Mouse (Mus musculus) megakaryocyte, adult 5-6 weeks (primary cell): ENCODE results near the gene Islr. TPM values are rescaled to one million over a fixed set of nuclear protein-coding genes. Genes with fewer than 3 reads are reported as not detected.

Experiments used
- ATAC-seq: 2 replicates; pipeline ENCODE4 v1.8.0; 2016; ENCODE audit warnings: mild to moderate bottlenecking, inconsistent platforms; ENCODE audit not compliant: poor library complexity, severe bottlenecking
- total RNA-seq, 2 experiments: library from RNA; stranded (forward) in 1 of 2; stranded (reverse) in 1 of 2; fragments of 153-499, 151-499 nt in 1 of 2; fragments of 221-1000, 200-1000 nt in 1 of 2; gene quantifications; 2 replicates each; pipeline versions ENCODE4 v1.2.3 to v1.2.4; 2015 to 2017

The Islr gene
- total RNA-seq, 2 experiments from 2014 or later = 0.33 TPM; not detected in 1

GRCm38 (mm10) chr9:58115297-58115925 is 88.7 kb downstream of the Islr start:
- no peak for ATAC-seq

- ATAC-seq = no peak
Measured at GRCm38 (mm10) chr9:58114019-58114418, 90.1 kb downstream of the Islr start.

- ATAC-seq = no peak
Measured at GRCm38 (mm10) chr9:58113279-58113884, 90.7 kb downstream of the Islr start.

GRCm38 (mm10) chr9:58112866-58113278 is 91.2 kb downstream of the Islr start:
- ATAC-seq = no peak

- ATAC-seq = no peak
Measured at GRCm38 (mm10) chr9:58112321-58112751, 91.8 kb downstream of the Islr start.

- no peak for ATAC-seq
Measured at GRCm38 (mm10) chr9:58111431-58111830, 92.7 kb downstream of the Islr start.

- no peak for ATAC-seq
Measured at GRCm38 (mm10) chr9:58110787-58111186, 93.3 kb downstream of the Islr start.

GRCm38 (mm10) chr9:58107494-58107893 is 96.6 kb downstream of the Islr start:
- no peak for ATAC-seq

Other genes starting within 250 kb of the Islr start
- gene Cyp11a1, start 197.9 kb downstream of the Islr start, total RNA-seq (2015) = 9.2 and 10.5 TPM in 2 replicates
- gene Cyp11a1, start 197.9 kb downstream of the Islr start, total RNA-seq (2017) = 8.3 and 9.7 TPM in 2 replicates
- gene Stra6, start 140.5 kb downstream of the Islr start, total RNA-seq (2015) = not detected in 2 replicates
- gene Stra6, start 140.5 kb downstream of the Islr start, total RNA-seq (2017) = not detected in 2 replicates
- gene Ccdc33, start 85.5 kb downstream of the Islr start, total RNA-seq (2015) = not detected in 2 replicates
- not detected in 2 replicates for gene Ccdc33, start 85.5 kb downstream of the Islr start, total RNA-seq (2017)
- not detected in 2 replicates for gene Islr2, start within 50 bp of the Islr start, total RNA-seq (2015)
- gene Islr2, start within 50 bp of the Islr start, total RNA-seq (2017) = not detected in 2 replicates
- 37.7 and 41.3 TPM in 2 replicates for gene Pml, start 45.5 kb upstream of the Islr start, total RNA-seq (2015)
- gene Pml, start 45.5 kb upstream of the Islr start, total RNA-seq (2017) = 15.5 and 17.4 TPM in 2 replicates
- 5.8 and 6.1 TPM in 2 replicates for gene Stoml1, start 48.9 kb upstream of the Islr start, total RNA-seq (2015)
- gene Stoml1, start 48.9 kb upstream of the Islr start, total RNA-seq (2017) = 9.4 and 11.9 TPM in 2 replicates
- gene Loxl1, start 108.9 kb upstream of the Islr start, total RNA-seq (2015) = 0.05 and 0.11 TPM in 2 replicates
- gene Loxl1, start 108.9 kb upstream of the Islr start, total RNA-seq (2017) = not detected in 2 replicates
- not detected in 2 replicates for gene Tbc1d21, start 166.1 kb upstream of the Islr start, total RNA-seq (2015)
- not detected in 2 replicates for gene Tbc1d21, start 166.1 kb upstream of the Islr start, total RNA-seq (2017)